Mouse (Mus musculus) neural tube, embryonic 15.5 days (tissue): ENCODE data around the gene Gm3542. TPM values are rescaled to one million over a fixed set of nuclear protein-coding genes. Genes with fewer than 3 reads are reported as not detected.
"Not testable (repeated sequence)": the region's sequence is repeated elsewhere in the genome, so short reads cannot be mapped to it uniquely, and the experiment has no call there.

Source experiments
- ATAC-seq: fragments of 200-750 bp; cut with Nextera tagmentation; 2 replicates; pipeline ENCODE4 v1.8.0; 2017; ENCODE audit warnings: mild to moderate bottlenecking, moderate TSS enrichment, moderate library complexity; ENCODE audit not compliant: low FRiP score
- H3K27ac ChIP-seq: fragments of 300-500 bp; sonication (generic); replicated peaks from 2 replicates; pipeline ENCODE4 v1.5.1; 2015; ENCODE audit warnings: mild to moderate bottlenecking, inconsistent platforms
- H3K27me3 ChIP-seq: fragments of 300-500 bp; sonication (generic); replicated peaks from 2 replicates; pipeline ENCODE4 v1.6.1; 2015; ENCODE audit warnings: inconsistent platforms
- H3K36me3 ChIP-seq: fragments of 300-500 bp; sonication (generic); 2 replicates; pipeline ENCODE4 v1.6.1; 2015; ENCODE audit warnings: inconsistent platforms
- H3K4me1 ChIP-seq: fragments of 300-500 bp; sonication (generic); 2 replicates; pipeline ENCODE4 v1.6.1; 2015; ENCODE audit warnings: inconsistent platforms
- H3K4me2 ChIP-seq: fragments of 300-500 bp; sonication (generic); 2 replicates; pipeline ENCODE4 v1.6.1; 2015; ENCODE audit warnings: inconsistent platforms, mild to moderate bottlenecking, moderate library complexity
- H3K4me3 ChIP-seq: fragments of 300-500 bp; sonication (generic); replicated peaks from 2 replicates; pipeline ENCODE4 v1.5.1; 2015; ENCODE audit warnings: mild to moderate bottlenecking, inconsistent platforms
- H3K9ac ChIP-seq: fragments of 300-500 bp; sonication (generic); replicated peaks from 2 replicates; pipeline ENCODE4 v1.6.1; 2015; ENCODE audit warnings: mild to moderate bottlenecking, inconsistent platforms
- H3K9me3 ChIP-seq: fragments of 300-500 bp; sonication (generic); replicated peaks from 2 replicates; pipeline ENCODE4 v1.6.1; 2016; ENCODE audit warnings: inconsistent platforms
- WGBS: fragments of 180-500 bp; shearing (Covaris S2); methylation state at CpG from one replicate; pipeline ENCODE4 v1.1.7; 2015; ENCODE audit warnings: mixed read lengths; 5-methylcytosine and 5-hydroxymethylcytosine counted together
- polyA plus RNA-seq: library from polyadenylated mRNA; unstranded; fragments of >200 nt; fragmentation: Nextera tagmentation; extraction: Ambion mirVana; gene quantifications from 2 replicates; pipeline ENCODE4 v1.2.1, GENCODE M21; 2015

Gene Gm3542
- not detected in 2 replicates for polyA plus RNA-seq

DNA sequence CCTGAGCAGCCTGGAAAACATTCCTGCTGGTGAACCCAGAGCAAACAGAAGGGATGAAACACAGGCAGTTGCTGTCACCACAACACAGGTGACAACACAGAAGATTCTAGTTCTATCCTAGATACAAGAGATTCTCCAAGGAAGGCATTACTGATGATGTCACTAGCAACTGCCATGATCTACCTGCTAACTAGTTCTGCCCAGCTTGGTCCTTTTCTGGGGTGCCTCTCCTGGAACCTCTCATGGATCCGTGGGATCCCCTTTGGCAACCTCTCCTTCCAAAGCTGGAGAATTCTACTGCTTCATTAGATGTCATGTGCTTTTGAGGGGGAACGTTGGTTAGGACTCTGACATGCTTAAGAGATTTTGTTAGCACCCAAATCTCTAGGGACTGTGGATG is at the start of gene Gm3542:
Gene Gm3542 (minus strand): TSS at position 101 of the 400 bp plus-strand sequence.
- H3K27me3 ChIP-seq, H3K4me1 ChIP-seq, H3K9me3 ChIP-seq, ATAC-seq, H3K4me2 ChIP-seq, H3K9ac ChIP-seq, H3K36me3 ChIP-seq, H3K27ac ChIP-seq, H3K4me3 ChIP-seq: not testable (repeated sequence)
- WGBS = no CpG with 5 or more reads among the region's 2 CpGs

Other genes with a start within 250 kb of the Gm3542 start
- gene Gm8279, start 203.4 kb downstream of the Gm3542 start, polyA plus RNA-seq = not detected in 2 replicates
- gene Gm3317, start 170.4 kb downstream of the Gm3542 start, polyA plus RNA-seq = not detected in 2 replicates
- not detected in 2 replicates for gene Gm8271, start 149.1 kb downstream of the Gm3542 start, polyA plus RNA-seq
- 0.17 TPM in 1 of 2 replicates, not detected in the other for gene Gm3526, start 74.3 kb downstream of the Gm3542 start, polyA plus RNA-seq
- gene Gm3500, start 54.1 kb upstream of the Gm3542 start, polyA plus RNA-seq = 1.2 and 1.8 TPM in 2 replicates
- 3.5 TPM in 1 of 2 replicates, not detected in the other for gene Gm3194, start 120.5 kb upstream of the Gm3542 start, polyA plus RNA-seq
- not detected in 2 replicates for gene Gm8246, start 142.9 kb upstream of the Gm3542 start, polyA plus RNA-seq
- gene Gm3187, start 149.3 kb upstream of the Gm3542 start, polyA plus RNA-seq = 0.13 TPM in 1 of 2 replicates, not detected in the other
- gene Gm3488, start 166.7 kb upstream of the Gm3542 start, polyA plus RNA-seq = 12.8 and 16.2 TPM in 2 replicates
- 0.18 TPM in 1 of 2 replicates, not detected in the other for gene Gm3532, start 203.6 kb upstream of the Gm3542 start, polyA plus RNA-seq